Mouse (Mus musculus) brown adipose tissue, adult 24 weeks (tissue): ENCODE results near the gene Abcd3. TPM values are rescaled to one million over a fixed set of nuclear protein-coding genes. Genes with fewer than 3 reads are reported as not detected.
A peak's percentile ranks its signal among the peaks of the same experiment; 100 is the strongest.

Experiments
- H3K27ac ChIP-seq: fragments of 200-500 bp; replicated peaks from 2 replicates; pipeline ENCODE4 v1.5.1; 2012; ENCODE audit warnings: low read depth, mild to moderate bottlenecking, low read length
- H3K4me1 ChIP-seq: fragments of 200-500 bp; 2 replicates; pipeline ENCODE4 v1.6.1; 2012; ENCODE audit warnings: low read length, mixed read lengths; ENCODE audit not compliant: control insufficient read depth, insufficient read depth, insufficient read length
- H3K4me3 ChIP-seq: fragments of 200-500 bp; 2 replicates; pipeline ENCODE4 v1.5.1; 2012; ENCODE audit warnings: low read depth, mild to moderate bottlenecking, low read length, moderate library complexity; ENCODE audit not compliant: insufficient read depth
- polyA plus RNA-seq: library from polyadenylated mRNA; stranded (reverse); fragments of >200 nt; gene quantifications from 2 replicates; pipeline ENCODE4 v1.2.4, GENCODE M21; 2012; ENCODE audit not compliant: missing spikeins, insufficient read depth, insufficient read length

Abcd3 gene
- polyA plus RNA-seq, 1 experiment: 209 TPM

GRCm38 (mm10) chr3:121834732-121835131 lies 19.6 kb upstream of the Abcd3 start:
- H3K4me1 ChIP-seq: no peaks in the 10 kb centered on the region
- H3K27ac ChIP-seq: no peak overlapping the region
- no peak overlapping the region for H3K4me3 ChIP-seq

GRCm38 (mm10) chr3:121834250-121834649 lies 19.1 kb upstream of the Abcd3 start:
- H3K4me1 ChIP-seq: no peaks in the 10 kb centered on the region
- no peak overlapping the region for H3K27ac ChIP-seq
- H3K4me3 ChIP-seq: no peak overlapping the region

GRCm38 (mm10) chr3:121825092-121825491 lies 10.0 kb upstream of the Abcd3 start:
- H3K27ac ChIP-seq: no peak overlapping the region
- no peaks in the 10 kb centered on the region for H3K4me1 ChIP-seq
- no peak overlapping the region for H3K4me3 ChIP-seq

- Histone ChIP-seq H3K4me3 (no peak overlapping the region), H3K27ac (no peak overlapping the region), H3K4me1 (no peaks in the 10 kb centered on the region)
Measured at GRCm38 (mm10) chr3:121824319-121824718, 9.2 kb upstream of the Abcd3 start.

- no peak overlapping the region for H3K4me3 ChIP-seq
- H3K27ac ChIP-seq: no peak overlapping the region
- H3K4me1 ChIP-seq: no peaks in the 10 kb centered on the region
Measured at GRCm38 (mm10) chr3:121822643-121823042, 7.5 kb upstream of the Abcd3 start.

- Histone ChIP-seq H3K27ac (no peak overlapping the region), H3K4me1 (no peaks in the 10 kb centered on the region), H3K4me3 (no peak overlapping the region)
Measured at GRCm38 (mm10) chr3:121821559-121822143, 6.5 kb upstream of the Abcd3 start.

- no peak overlapping the region for H3K27ac ChIP-seq
- no peaks in the 10 kb centered on the region for H3K4me1 ChIP-seq
Measured at GRCm38 (mm10) chr3:121819693-121820200, 4.6 kb upstream of the Abcd3 start.

GRCm38 (mm10) chr3:121818736-121819396 lies 3.8 kb upstream of the Abcd3 start:
- no peaks in the 10 kb centered on the region for H3K4me1 ChIP-seq
- H3K4me3 ChIP-seq: no peak overlapping the region
- H3K27ac ChIP-seq: no peak overlapping the region

More at GRCm38 (mm10) chr3:121819693-121820200, 4.6 kb upstream of the Abcd3 start:
- H3K4me3 ChIP-seq: no peak overlapping the region

GRCm38 (mm10) chr3:121815549-121816235 lies 590 bp upstream of the Abcd3 start:
- Histone ChIP-seq H3K4me1 (peaks cover under 1% of the 10 kb centered on the region; the same call in 1 of the 2 replicates), H3K27ac (peak overlapping the region; percentile 9)

GRCm38 (mm10) chr3:121814413-121814864 lies 663 bp downstream of the Abcd3 start:
- H3K4me3 ChIP-seq: peak overlapping the region; percentile 93
- peaks cover 7% of the 10 kb centered on the region for H3K4me1 ChIP-seq
- peak overlapping the region; percentile 94 for H3K27ac ChIP-seq

More at GRCm38 (mm10) chr3:121815549-121816235, 590 bp upstream of the Abcd3 start:
- peak overlapping the region; percentile 93 for H3K4me3 ChIP-seq

GRCm38 (mm10) chr3:121813834-121814233 lies 1.3 kb downstream of the Abcd3 start:
- Histone ChIP-seq H3K4me1 (peaks cover 7% of the 10 kb centered on the region), H3K4me3 (peak overlapping the region; percentile 93), H3K27ac (peak overlapping the region; percentile 94)

GRCm38 (mm10) chr3:121808246-121808645 lies 6.9 kb downstream of the Abcd3 start:
- peaks cover 15% of the 10 kb centered on the region for H3K4me1 ChIP-seq
- no peak overlapping the region for H3K27ac ChIP-seq
- H3K4me3 ChIP-seq: no peak overlapping the region

- Histone ChIP-seq H3K27ac (no peak overlapping the region), H3K4me3 (no peak overlapping the region), H3K4me1 (no peaks in the 10 kb centered on the region)
Measured at GRCm38 (mm10) chr3:121794214-121794613, 20.9 kb downstream of the Abcd3 start.

- H3K27ac ChIP-seq: no peak overlapping the region
Measured at GRCm38 (mm10) chr3:121792246-121792645, 22.9 kb downstream of the Abcd3 start.

GRCm38 (mm10) chr3:121790442-121790841 lies 24.7 kb downstream of the Abcd3 start:
- no peaks in the 10 kb centered on the region for H3K4me1 ChIP-seq
- no peak overlapping the region for H3K4me3 ChIP-seq
- H3K27ac ChIP-seq: no peak overlapping the region

More at GRCm38 (mm10) chr3:121792246-121792645, 22.9 kb downstream of the Abcd3 start:
- Histone ChIP-seq H3K4me3 (no peak overlapping the region), H3K4me1 (no peaks in the 10 kb centered on the region)
